Mouse (Mus musculus) megakaryocyte progenitor cell, adult 5-6 weeks (primary cell): ENCODE data around the gene Depdc1b. TPM values are rescaled to one million over a fixed set of nuclear protein-coding genes. Genes with fewer than 3 reads are reported as not detected.
A peak's percentile ranks its signal among the peaks of the same experiment; 100 is the strongest.

Source experiments
- ATAC-seq: replicated peaks from 2 replicates; pipeline ENCODE4 v1.8.0; 2016; ENCODE audit warnings: mild to moderate bottlenecking, moderate TSS enrichment, inconsistent platforms; ENCODE audit not compliant: poor library complexity
- total RNA-seq, 2 experiments: library from RNA; stranded (forward) in 1 of 2; stranded (reverse) in 1 of 2; fragments of 157-497, 149-512 nt in 1 of 2; fragments of 200-1000 nt in 1 of 2; gene quantifications; 2 replicates each; pipeline versions ENCODE4 v1.2.3 to v1.2.4; 2015 to 2017

The Depdc1b gene
- total RNA-seq, 2 experiments from 2014 or later = 26.4 to 28.8 TPM

DNA sequence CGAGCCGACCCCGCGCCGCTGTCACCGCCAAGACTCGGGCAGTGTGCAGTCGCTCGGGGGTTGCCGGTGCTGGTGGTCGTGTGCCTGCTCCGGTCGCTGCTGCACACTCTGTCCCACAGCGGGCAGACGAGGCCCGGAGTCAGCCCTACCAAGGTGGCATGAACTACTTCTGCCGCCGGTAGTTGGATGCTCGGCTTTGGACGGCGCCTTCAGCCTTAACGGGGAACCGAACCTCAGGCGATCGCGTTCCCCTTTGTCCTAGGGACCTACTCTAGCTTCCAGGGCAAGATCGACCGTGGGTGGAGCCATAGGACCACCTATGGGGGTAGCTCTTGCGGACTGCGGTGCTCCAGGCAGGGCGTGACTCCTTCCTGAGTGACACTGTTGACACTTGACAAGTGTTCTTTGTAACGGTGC, 363 bp downstream of the Depdc1b start:
- peak; percentile 56 for ATAC-seq

DNA sequence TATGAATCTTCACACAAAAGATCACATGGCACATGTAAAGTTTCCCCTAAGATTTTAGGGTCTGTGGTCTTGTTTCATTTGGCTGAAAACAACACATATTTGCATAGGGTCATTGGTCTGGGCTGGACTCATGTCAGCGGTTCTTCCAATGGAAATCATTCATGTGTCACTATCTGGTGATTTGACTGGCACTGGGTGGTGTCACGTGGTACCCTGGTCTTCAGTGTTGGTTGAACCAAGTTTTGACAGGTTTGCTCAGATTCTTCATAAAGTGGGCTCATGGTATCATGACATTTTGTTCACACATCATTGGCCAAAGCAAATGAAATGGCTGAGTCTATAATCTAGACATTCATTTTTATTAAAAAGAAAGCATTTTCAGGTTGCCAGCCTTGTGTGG, 1.3 kb downstream of the Depdc1b start:
- ATAC-seq = no peak

DNA sequence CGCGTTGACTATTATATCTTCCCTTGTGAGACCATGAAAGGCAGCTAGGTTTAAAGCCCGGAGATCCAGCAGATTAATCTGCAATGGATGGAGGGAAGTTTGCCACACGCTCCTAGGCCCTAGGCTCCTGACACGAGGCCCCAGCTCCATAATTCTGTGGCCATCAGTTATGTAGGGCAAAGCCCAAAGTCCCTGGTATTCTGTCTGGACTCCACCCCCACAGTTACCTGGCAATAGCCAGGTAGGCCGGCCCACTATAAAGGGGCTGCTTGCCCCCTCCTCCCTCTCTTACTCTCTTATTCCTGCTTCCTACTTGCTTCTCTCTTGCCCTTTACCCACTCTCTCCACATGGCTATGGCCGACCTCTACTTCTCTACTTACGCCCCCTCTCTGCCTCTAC, 2.9 kb downstream of the Depdc1b start:
- no peak for ATAC-seq

GRCm38 (mm10) chr13:108320216-108320615, 4.1 kb downstream of the Depdc1b start:
- ATAC-seq = no peak

DNA sequence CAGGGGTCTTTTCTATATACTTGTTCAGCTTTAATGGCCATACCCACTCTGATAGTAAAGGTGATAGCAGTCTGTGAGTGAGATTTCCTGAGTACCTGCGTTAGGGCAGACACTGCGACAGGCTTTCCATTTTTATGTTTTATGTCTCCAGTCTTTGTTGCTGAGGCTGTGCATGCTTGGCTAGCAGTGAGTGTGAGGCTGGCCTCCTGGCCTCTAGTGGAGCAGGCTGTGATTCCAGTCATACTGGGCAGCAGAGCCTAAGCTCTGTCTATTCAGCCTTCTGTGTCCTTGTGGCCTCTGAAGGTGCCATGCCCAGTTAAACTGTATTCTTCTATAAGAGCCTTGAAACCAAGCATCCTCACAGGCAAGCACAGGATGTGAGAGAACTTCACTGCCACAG, 6.3 kb downstream of the Depdc1b start:
- ATAC-seq = no peak

DNA sequence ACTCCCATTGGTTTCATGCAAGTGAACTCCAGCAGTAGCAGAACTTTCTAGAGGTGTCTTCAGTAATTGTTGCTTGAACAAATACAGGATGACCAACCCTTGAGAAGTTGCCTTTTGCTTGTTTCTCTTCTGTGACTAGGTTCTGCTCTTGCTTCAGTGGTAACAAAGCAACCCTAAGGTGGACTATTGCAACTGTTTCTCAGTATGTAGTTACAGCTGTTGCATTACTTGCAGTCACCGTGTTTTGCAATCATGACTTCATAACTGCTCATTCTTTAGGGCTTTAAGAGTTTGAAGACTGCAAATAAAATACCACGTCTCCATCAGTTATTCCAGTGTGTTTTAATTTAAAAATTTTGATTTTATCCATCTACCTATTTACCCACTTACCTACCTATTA, 7.2 kb downstream of the Depdc1b start:
- ATAC-seq = peak; percentile 58

DNA sequence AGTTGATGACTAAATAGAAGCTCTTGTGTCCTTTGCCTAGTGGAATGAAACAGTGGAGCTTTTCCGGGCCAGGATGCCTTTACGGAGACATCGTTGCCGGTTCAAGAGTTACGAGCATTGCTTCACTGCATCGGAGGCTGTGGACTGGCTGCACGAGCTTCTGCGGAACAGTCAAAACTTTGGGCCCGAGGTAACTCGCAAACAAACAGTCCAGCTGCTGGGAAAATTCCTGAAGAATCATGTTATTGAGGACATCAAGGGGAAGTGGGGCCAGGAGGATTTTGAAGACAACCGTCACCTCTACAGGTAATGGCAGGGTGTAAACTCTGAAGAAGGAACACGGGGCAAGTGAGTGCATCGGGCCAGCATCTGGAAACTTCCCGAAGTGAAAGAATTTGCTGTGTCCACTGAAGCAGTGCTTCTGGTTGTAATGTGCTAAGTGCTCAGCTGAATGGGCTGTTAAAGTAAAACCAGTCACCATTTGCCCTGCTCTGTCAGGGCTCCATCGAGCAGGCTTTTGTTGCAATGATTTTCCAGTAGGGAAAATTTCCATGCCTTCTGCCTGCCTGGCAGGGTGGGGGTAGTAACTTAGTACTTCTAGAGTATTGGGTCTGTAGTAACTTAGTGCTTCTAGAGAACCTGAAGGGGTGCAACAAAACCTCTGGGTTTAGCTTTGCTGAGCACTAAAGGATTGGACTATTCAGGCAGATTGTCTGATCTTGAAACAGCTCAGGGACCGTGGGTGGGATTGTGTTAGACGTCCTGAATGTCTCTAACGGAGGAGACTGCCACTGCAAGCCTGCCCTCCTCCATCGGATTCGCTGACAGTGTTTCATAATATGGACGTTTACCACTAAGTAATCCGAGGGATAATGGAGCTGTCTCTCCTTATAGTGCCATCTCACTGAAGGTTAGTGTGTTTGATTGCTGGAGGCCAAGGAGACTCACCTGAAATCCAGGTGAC, 8.0 kb downstream of the Depdc1b start:
- ATAC-seq = no peak

DNA sequence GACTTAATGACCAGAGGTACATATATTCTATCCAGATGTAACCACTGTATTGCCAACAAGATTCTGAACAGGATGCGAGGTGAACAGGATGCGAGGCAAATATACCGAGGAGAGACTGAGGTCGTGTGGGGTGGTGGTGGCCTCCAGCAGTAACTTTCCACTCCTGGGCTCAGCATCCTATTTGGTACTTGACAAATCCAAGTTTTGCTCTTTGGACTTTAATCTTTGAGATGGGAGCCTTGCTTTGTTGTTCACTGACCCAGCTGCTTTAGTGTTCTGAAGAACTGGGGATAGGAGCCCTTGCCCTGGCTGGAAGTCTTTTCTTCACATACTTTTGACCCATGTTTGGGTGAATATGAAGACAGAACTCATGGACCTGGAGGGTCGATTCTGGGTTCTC, 9.7 kb downstream of the Depdc1b start:
- no peak for ATAC-seq

GRCm38 (mm10) chr13:108326351-108326750, 10.2 kb downstream of the Depdc1b start:
- ATAC-seq = no peak

GRCm38 (mm10) chr13:108327047-108327446, 10.9 kb downstream of the Depdc1b start:
- ATAC-seq = no peak

DNA sequence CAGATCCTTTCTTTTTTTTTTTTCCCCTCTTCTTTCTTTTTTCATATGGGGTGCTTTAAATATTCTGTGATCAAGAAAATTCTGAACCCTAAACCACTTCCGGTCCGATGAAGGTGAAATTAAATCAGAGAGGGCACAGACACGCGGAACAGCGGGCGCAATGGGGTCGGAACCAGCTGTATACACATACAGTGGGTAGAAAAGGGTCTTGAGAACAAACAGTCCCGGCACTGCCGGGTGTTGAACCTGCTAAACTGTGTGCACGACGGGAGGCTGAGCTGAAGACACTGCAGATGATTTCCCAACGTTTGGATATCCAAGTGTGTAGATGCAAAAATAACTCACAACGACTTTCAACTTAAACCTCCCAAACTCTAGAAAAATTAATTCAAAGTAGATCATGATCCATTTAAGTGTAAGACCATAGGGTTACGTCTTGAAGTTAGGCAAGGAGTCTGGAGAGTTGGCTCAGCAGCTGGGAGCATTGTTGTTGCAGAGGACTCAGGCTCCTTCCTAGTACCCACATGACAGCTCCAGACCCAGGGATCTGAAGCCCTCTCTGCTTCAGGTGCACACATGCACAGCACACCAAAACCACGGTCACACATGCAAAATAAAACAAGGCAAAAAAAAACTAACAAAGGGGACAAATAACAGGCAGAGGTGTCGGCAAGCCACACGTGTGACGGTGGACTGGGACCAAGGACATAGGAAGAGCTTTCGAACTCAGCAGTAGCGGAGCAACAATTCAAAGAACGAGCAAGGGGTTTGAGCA, 12.5 kb downstream of the Depdc1b start:
- no peak for ATAC-seq

DNA sequence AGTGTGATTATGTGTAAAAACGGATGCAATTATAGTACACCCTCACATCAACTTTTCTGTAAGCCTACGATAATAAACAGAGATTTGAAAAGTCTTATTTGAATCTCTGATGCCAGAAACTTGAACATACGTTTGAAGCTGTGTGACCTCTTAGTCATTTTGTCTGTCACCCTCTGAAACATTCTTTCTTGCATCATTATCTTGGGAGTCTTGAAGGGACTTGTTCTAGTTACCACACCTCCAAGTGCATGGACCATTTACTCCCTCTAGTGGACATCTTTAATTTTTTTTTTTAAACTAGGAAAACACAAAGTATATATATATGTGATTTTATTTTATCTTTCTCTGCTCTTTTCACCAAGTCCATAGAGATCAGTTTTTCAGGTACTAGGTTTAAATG, 13.6 kb downstream of the Depdc1b start:
- peak; percentile 83 for ATAC-seq

DNA sequence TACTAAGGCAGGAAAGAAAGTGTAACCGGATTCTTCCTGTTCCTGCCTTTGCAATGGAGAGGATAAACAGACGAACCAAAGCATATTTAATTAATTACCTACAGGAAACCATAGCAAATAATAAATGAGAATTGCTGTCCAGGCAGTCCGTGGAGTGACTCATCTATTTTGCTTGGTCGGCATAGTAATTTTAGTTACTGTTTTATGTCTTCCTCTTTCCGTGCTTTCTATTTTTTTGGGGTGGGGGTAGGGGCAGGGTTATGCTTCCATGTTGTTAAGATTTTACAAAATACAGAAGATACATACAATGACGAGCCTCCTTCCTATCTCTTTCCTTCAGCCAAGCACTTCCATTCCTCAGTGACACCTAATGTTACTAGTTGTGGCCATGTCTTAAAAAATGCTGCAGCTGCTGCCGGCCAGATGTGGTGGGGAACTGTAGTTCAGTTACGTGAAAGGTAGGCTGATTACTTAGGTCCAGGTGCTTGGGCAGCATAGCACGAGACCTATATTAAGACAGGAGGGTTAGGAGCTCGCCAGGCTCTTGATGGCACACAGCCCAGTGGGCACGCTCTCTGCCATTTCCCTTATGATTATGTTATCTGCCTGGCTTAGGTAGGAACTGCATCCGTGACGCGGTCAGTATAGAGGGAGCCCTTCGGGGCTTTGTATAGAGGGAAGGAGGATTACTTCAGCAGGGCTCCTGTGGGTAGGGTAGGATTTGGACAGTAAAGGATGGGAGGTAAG, 19.3 kb downstream of the Depdc1b start:
- peak; percentile 84 for ATAC-seq

DNA sequence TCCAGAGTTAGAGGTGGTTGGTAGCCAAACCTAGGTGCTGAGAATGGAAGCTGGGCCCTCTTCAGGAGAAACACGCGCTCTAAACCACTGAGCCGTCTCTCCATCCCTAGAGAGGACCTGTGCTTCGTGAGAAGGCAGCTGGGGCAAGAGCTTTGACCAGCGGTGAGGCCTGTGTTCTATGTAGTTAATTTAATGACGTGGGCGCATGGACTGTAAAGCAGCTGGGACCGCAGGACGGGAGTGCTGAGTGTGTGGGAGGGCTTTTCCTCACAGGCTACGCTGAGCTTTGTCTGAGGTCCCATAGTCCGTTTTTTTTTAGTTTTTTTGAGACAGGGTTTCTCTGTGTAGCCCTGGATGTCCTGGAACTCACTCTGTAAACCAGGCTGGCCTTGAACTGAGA, 20.1 kb downstream of the Depdc1b start:
- ATAC-seq = no peak

GRCm38 (mm10) chr13:108337340-108337739, 21.2 kb downstream of the Depdc1b start:
- ATAC-seq = no peak

GRCm38 (mm10) chr13:108338076-108338836, 22.1 kb downstream of the Depdc1b start:
- no peak for ATAC-seq

DNA sequence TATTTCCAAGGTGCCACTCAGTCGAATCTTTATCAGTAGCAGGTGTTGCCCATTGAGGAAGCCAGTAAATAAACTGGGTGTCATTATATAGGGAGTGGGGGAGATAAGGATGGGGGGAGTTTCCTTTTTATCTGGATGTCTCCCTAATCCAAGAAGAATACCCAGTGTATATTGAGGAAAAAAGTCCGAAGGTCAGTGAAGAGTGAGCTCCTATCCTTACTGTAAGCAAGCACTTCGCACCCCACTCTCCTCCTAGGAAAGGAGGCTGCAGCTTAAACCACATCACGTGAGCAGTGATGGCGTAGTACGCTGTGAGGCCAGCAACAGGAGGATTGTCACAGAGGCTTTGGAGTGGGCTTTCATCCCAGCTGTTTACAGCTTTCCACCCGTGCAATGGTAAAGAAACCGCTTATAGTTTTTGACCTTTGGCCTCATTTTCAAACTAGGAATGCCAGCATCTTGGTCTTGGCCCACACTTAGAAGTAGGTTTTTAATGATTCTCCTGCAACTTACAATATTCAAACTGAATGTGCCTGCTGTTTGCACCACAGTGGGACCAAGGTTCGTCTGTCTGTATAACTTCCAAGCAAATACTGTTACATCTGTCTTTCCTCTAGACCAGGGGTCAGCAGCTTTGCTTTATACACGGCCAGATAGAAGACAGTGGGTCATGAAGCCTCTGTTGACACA, 23.9 kb downstream of the Depdc1b start:
- ATAC-seq = no peak

DNA sequence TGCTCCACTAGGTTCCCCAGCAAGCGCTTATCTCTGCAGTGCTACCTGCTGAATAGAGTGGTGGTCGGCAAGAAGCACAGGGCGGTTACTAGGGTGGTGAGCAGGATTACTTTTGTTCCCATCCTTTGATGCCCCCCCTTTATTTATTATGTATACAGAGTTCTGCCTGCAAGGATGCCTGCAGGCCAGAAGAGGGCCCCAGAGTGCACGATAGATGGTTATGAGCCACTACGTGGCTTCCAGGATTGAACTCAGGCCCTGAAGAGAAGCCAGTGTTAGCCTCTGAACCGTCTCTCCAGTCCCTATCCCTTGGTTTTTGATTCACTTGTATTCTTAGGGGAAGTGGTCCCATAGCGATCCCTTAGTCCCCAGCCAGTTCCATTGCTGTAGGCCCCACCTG, 25.5 kb downstream of the Depdc1b start:
- ATAC-seq = peak; percentile 93

DNA sequence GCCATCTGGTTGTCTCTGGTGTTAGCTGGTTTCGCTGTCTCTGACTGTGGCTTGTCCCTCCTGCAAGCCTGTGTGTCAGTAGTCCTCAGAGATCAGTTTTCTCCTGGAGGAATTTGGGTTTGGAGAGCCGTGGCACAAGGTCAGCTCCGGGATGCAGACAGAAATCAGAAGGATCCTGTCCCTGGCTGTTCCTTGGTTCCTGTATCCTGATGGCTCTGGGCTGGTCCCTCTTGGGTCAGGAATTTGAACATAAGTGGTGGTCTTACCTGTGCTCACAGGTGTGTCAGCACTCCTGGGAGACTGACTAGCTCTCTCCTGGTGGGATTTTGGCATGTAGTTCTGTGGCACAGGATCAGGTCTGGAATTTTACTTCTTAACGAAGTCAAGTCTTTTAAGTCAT, 29.6 kb downstream of the Depdc1b start:
- no peak for ATAC-seq

- ATAC-seq = peak; percentile 81
Measured at GRCm38 (mm10) chr13:108347016-108347415, 30.9 kb downstream of the Depdc1b start.
